Mouse (Mus musculus) left cerebral cortex, adult 2 months (tissue): ENCODE results near the gene Ptov1. TPM values are rescaled to one million over a fixed set of nuclear protein-coding genes. Genes with fewer than 3 reads are reported as not detected.

Experiments used
- DNase-seq, 2 experiments: peaks; one replicate each; pipeline ENCODE4 v3.0.0; 2021 to 2022; ENCODE audit warnings: low spot score in 2 of 2, mixed read lengths in 1 of 2; ENCODE audit errors: extremely low spot score in 1 of 2
- H3K27ac ChIP-seq: fragments of 200-600 bp; 2 replicates; pipeline ENCODE4 v1.8.1; 2022
- H3K4me3 ChIP-seq: fragments of 200-600 bp; 2 replicates; pipeline ENCODE4 v1.8.1; 2022
- CTCF ChIP-seq: fragments of 200-600 bp; IDR thresholded peaks from 2 replicates; pipeline ENCODE4 v1.8.1; 2022; ENCODE audit warnings: antibody characterized with exemption, mild to moderate bottlenecking, moderate library complexity
- intact Hi-C: fragments of 180-260 bp; cut with DNase I; formaldehyde crosslinking; loops from one replicate; pipeline ENCODE4 v1.15.1; 2025
- total RNA-seq, 2 experiments: library from RNA; stranded (reverse); gene quantifications; 2 replicates each; pipeline ENCODE4 v1.2.3; 2021

Ptov1 gene
- total RNA-seq, 2 experiments from 2014 or later, result 273 to 290 TPM

GRCm38 (mm10) chr7:44864595-44865542 is 4.7 kb downstream of the Ptov1 start:
- no peak for TF ChIP-seq CTCF
- DNase-seq, result no peak
- intact Hi-C loops, result no loop called here
- no peak overlapping the region for H3K4me3 ChIP-seq
- peak overlapping the region; percentile 59; the same call in 1 of the 2 replicates for H3K27ac ChIP-seq

- no peak for DNase-seq
- no peak overlapping the region for H3K4me3 ChIP-seq
- H3K27ac ChIP-seq, result no peak overlapping the region
- intact Hi-C loops, result no loop called here
- no peak for TF ChIP-seq CTCF
These were observed 5.5 kb downstream of the Ptov1 start for GRCm38 (mm10) chr7:44863982-44864494.

- no peak overlapping the region for H3K4me3 ChIP-seq
- intact Hi-C loops, result no loop called here
- DNase-seq, result no peak
- H3K27ac ChIP-seq, result no peak overlapping the region
- no peak for TF ChIP-seq CTCF
These were observed 6.4 kb downstream of the Ptov1 start for GRCm38 (mm10) chr7:44863210-44863609.

- Histone ChIP-seq H3K27ac (0 out of 2 replicates have a peak overlapping the region, but pooled peaks have one; percentile 32), H3K4me3 (no peak overlapping the region)
- DNase-seq, result no peak
- intact Hi-C loops, result no loop called here
- TF ChIP-seq CTCF, result no peak
These were observed 7.2 kb downstream of the Ptov1 start for GRCm38 (mm10) chr7:44862434-44862833.

- no peak for DNase-seq
- TF ChIP-seq CTCF, result no peak
- intact Hi-C loops, result no loop called here
- Histone ChIP-seq H3K4me3 (no peak overlapping the region), H3K27ac (no peak overlapping the region)
These were observed 8.2 kb downstream of the Ptov1 start for GRCm38 (mm10) chr7:44861429-44861816.

GRCm38 (mm10) chr7:44860576-44861428 is 8.8 kb downstream of the Ptov1 start:
- DNase-seq, result peak; percentile 62 to 72
- no peak overlapping the region; the same call in 1 of the 2 replicates for H3K27ac ChIP-seq
- intact Hi-C loops, result no loop called here
- no peak overlapping the region for H3K4me3 ChIP-seq
- TF ChIP-seq CTCF, result peak; percentile 89

GRCm38 (mm10) chr7:44859896-44860295 is 9.7 kb downstream of the Ptov1 start:
- no peak for TF ChIP-seq CTCF
- no peak for DNase-seq
- H3K4me3 ChIP-seq, result no peak overlapping the region
- intact Hi-C loops, result loop anchor here (10.0 kb wide), 1 partner anchor 265 kb away; the partner anchor contains the start of genes Rpl13a and Rps11
- no peak overlapping the region for H3K27ac ChIP-seq

GRCm38 (mm10) chr7:44857905-44858304 is 11.7 kb downstream of the Ptov1 start:
- peak overlapping the region; percentile 92 for H3K4me3 ChIP-seq
- no peak for DNase-seq
- intact Hi-C loops, result loop anchor here (10.0 kb wide), 1 partner anchor 267 kb away; the partner anchor contains the start of genes Rpl13a and Rps11
- TF ChIP-seq CTCF, result no peak
- peak overlapping the region; percentile 88; the same call in 1 of the 2 replicates for H3K27ac ChIP-seq

GRCm38 (mm10) chr7:44857042-44857552 is 12.5 kb downstream of the Ptov1 start, which contains the start of gene Pnkp:
Pnkp (plus strand) TSS chr7:44857139.
- peak within 1 kb of the TSS; percentile 92 for H3K4me3 ChIP-seq

GRCm38 (mm10) chr7:44856265-44856916 is 13.2 kb downstream of the Ptov1 start:
- Histone ChIP-seq H3K27ac (peak overlapping the region; percentile 88), H3K4me3 (peak overlapping the region; percentile 92)
- intact Hi-C loops, result loop anchor here (10.0 kb wide), 1 partner anchor 268 kb away; the partner anchor contains the start of genes Rpl13a and Rps11
- DNase-seq, result no peak
- TF ChIP-seq CTCF, result no peak

More at GRCm38 (mm10) chr7:44857042-44857552, 12.5 kb downstream of the Ptov1 start, which contains the start of gene Pnkp:
- intact Hi-C loops, result loop anchor here (10.0 kb wide), 1 partner anchor 268 kb away; the partner anchor contains the start of genes Rpl13a and Rps11
- TF ChIP-seq CTCF, result no peak; the same call in 1 of the 2 replicates
- peak within 1 kb of the TSS; percentile 88 for H3K27ac ChIP-seq
- DNase-seq, result peak; percentile 89 to 90
